Mouse (Mus musculus) forebrain, embryonic 11.5 days (tissue): ENCODE results near the gene Lrrc8a. TPM values are rescaled to one million over a fixed set of nuclear protein-coding genes. Genes with fewer than 3 reads are reported as not detected.

Experiments used
- ATAC-seq: fragments of 200-750 bp; cut with Nextera tagmentation; replicated peaks from 2 replicates; pipeline ENCODE4 v1.8.0; 2017; ENCODE audit warnings: moderate TSS enrichment; ENCODE audit not compliant: low FRiP score
- DNase-seq: peaks from one replicate; pipeline ENCODE4 v3.0.0-alpha.2; 2017; ENCODE audit warnings: low spot score
- H3K27ac ChIP-seq: fragments of 300-500 bp; sonication (generic); 2 replicates; pipeline ENCODE4 v1.5.1; 2014; ENCODE audit warnings: low read depth, low read length
- H3K27me3 ChIP-seq: fragments of 300-500 bp; sonication (generic); 2 replicates; pipeline ENCODE4 v1.6.1; 2014; ENCODE audit warnings: mild to moderate bottlenecking, low read length, mixed read lengths; ENCODE audit not compliant: control insufficient read depth, insufficient read depth
- H3K36me3 ChIP-seq: fragments of 300-500 bp; sonication (generic); 2 replicates; pipeline ENCODE4 v1.6.1; 2014; ENCODE audit warnings: mild to moderate bottlenecking, low read length, moderate library complexity, mixed read lengths; ENCODE audit not compliant: control insufficient read depth, insufficient read depth
- H3K4me1 ChIP-seq: fragments of 300-500 bp; sonication (generic); replicated peaks from 2 replicates; pipeline ENCODE4 v1.6.1; 2014; ENCODE audit warnings: low read length, mixed read lengths; ENCODE audit not compliant: control insufficient read depth, insufficient read depth
- H3K4me2 ChIP-seq: fragments of 300-500 bp; sonication (generic); 2 replicates; pipeline ENCODE4 v1.6.1; 2014; ENCODE audit warnings: low read depth, mild to moderate bottlenecking, low read length, moderate library complexity, mixed read lengths; ENCODE audit not compliant: severe bottlenecking
- H3K4me3 ChIP-seq: fragments of 300-500 bp; sonication (generic); 2 replicates; pipeline ENCODE4 v1.5.1; 2014; ENCODE audit warnings: low read depth, low read length
- H3K9ac ChIP-seq: fragments of 300-500 bp; sonication (generic); 2 replicates; pipeline ENCODE4 v1.6.1; 2014; ENCODE audit warnings: low read length
- H3K9me3 ChIP-seq: fragments of 300-500 bp; sonication (generic); 2 replicates; pipeline ENCODE4 v1.6.1; 2016; ENCODE audit warnings: low read length, mixed read lengths; ENCODE audit not compliant: control insufficient read depth
- WGBS: fragments of 180-500 bp; shearing (Covaris S2); extraction: QIAGEN DNeasy Blood & Tissue Kit; methylation state at CpG from one replicate; pipeline ENCODE4 v1.1.7; 2014; 5-methylcytosine and 5-hydroxymethylcytosine counted together
- polyA plus RNA-seq: library from polyadenylated mRNA; unstranded; fragments of >200 nt; fragmentation: Nextera tagmentation; extraction: Ambion mirVana; gene quantifications from 2 replicates; pipeline ENCODE4 v1.2.1, GENCODE M21; 2014

Gene Lrrc8a
- polyA plus RNA-seq, 1 experiment from 2014 or later = 50.7 TPM

GRCm38 (mm10) chr2:30235593-30235992, 1.9 kb upstream of the Lrrc8a start:
- ATAC-seq = no peak
- no peaks in the 10 kb centered on the region; the same call in 1 of the 2 replicates for H3K36me3 ChIP-seq
- 87% methylated on average over 5 of the region's 5 CpGs for WGBS

GRCm38 (mm10) chr2:30236426-30237198, 903 bp upstream of the Lrrc8a start:
- DNase-seq (no peak), ATAC-seq (0 out of 2 replicates have a peak, but pooled peaks have one; percentile 5)
- Histone ChIP-seq H3K9ac (peak overlapping the region; percentile 74), H3K4me3 (peak overlapping the region; percentile 89), H3K36me3 (peaks cover 3% of the 10 kb centered on the region; the same call in 1 of the 2 replicates), H3K27me3 (no peaks in the 10 kb centered on the region), H3K9me3 (no peaks in the 10 kb centered on the region), H3K4me2 (peak overlapping the region; percentile 80), H3K4me1 (peaks cover 10% of the 10 kb centered on the region; the same call in 1 of the 2 replicates), H3K27ac (peak overlapping the region; percentile 48; the same call in 1 of the 2 replicates)
- 7% methylated on average over 18 of the region's 18 CpGs for WGBS

More at GRCm38 (mm10) chr2:30235593-30235992, 1.9 kb upstream of the Lrrc8a start:
- Histone ChIP-seq H3K4me3 (no peak overlapping the region), H3K9me3 (no peaks in the 10 kb centered on the region), H3K4me1 (peaks cover 10% of the 10 kb centered on the region; the same call in 1 of the 2 replicates), H3K27ac (no peak overlapping the region), H3K9ac (no peak overlapping the region), H3K4me2 (no peak overlapping the region), H3K27me3 (no peaks in the 10 kb centered on the region)
- no peak for DNase-seq

GRCm38 (mm10) chr2:30237881-30238280, 366 bp downstream of the Lrrc8a start:
- WGBS = under 1% methylated on average over 42 of the region's 42 CpGs
- peaks cover 10% of the 10 kb centered on the region; the same call in 1 of the 2 replicates for H3K4me1 ChIP-seq
- no peaks in the 10 kb centered on the region for H3K27me3 ChIP-seq
- H3K9me3 ChIP-seq = no peaks in the 10 kb centered on the region
- peak overlapping the region; percentile 84 for H3K4me2 ChIP-seq
- DNase-seq (peak; percentile 85), ATAC-seq (peak; percentile 88)
- peak overlapping the region; percentile 84 for H3K27ac ChIP-seq
- H3K9ac ChIP-seq = peak overlapping the region; percentile 89
- peaks cover 3% of the 10 kb centered on the region; the same call in 1 of the 2 replicates for H3K36me3 ChIP-seq
- H3K4me3 ChIP-seq = peak overlapping the region; percentile 89

GRCm38 (mm10) chr2:30238906-30239465, 1.5 kb downstream of the Lrrc8a start:
- DNase-seq = no peak
- H3K4me2 ChIP-seq = peak overlapping the region; percentile 84
- no peaks in the 10 kb centered on the region for H3K27me3 ChIP-seq
- no peaks in the 10 kb centered on the region for H3K9me3 ChIP-seq
- H3K27ac ChIP-seq = no peak overlapping the region
- ATAC-seq = no peak
- H3K9ac ChIP-seq = peak overlapping the region; percentile 89
- H3K36me3 ChIP-seq = peaks cover 3% of the 10 kb centered on the region; the same call in 1 of the 2 replicates
- H3K4me1 ChIP-seq = peaks cover 10% of the 10 kb centered on the region; the same call in 1 of the 2 replicates
- WGBS = 74% methylated on average over 3 of the region's 3 CpGs
- peak overlapping the region; percentile 89 for H3K4me3 ChIP-seq

- Histone ChIP-seq H3K27me3 (no peaks in the 10 kb centered on the region), H3K4me2 (no peak overlapping the region), H3K27ac (no peak overlapping the region), H3K4me3 (no peak overlapping the region), H3K9me3 (no peaks in the 10 kb centered on the region), H3K36me3 (peaks cover 3% of the 10 kb centered on the region; the same call in 1 of the 2 replicates), H3K9ac (no peak overlapping the region), H3K4me1 (peaks cover 10% of the 10 kb centered on the region; the same call in 1 of the 2 replicates)
- ATAC-seq = no peak
- DNase-seq = no peak
- 86% methylated on average over 4 of the region's 4 CpGs for WGBS
Measured at GRCm38 (mm10) chr2:30239777-30240176, 2.3 kb downstream of the Lrrc8a start.

GRCm38 (mm10) chr2:30240267-30240666, 2.8 kb downstream of the Lrrc8a start, which contains the start of gene Gm28035:
Gene Gm28035 (plus strand): TSS chr2:30240567.
- Histone ChIP-seq H3K9ac (no peak within 1 kb of the TSS), H3K27me3 (no peaks in the 10 kb centered on the region), H3K4me1 (peaks cover 10% of the 10 kb centered on the region; the same call in 1 of the 2 replicates), H3K4me2 (no peak within 1 kb of the TSS), H3K27ac (no peak within 1 kb of the TSS), H3K4me3 (no peak within 1 kb of the TSS), H3K9me3 (no peaks in the 10 kb centered on the region), H3K36me3 (peaks cover 3% of the 10 kb centered on the region; the same call in 1 of the 2 replicates)
- DNase-seq = no peak
- no peak for ATAC-seq
- WGBS = 84% methylated on average over 2 of the region's 2 CpGs

GRCm38 (mm10) chr2:30242509-30242908, 5.0 kb downstream of the Lrrc8a start:
- Histone ChIP-seq H3K4me2 (no peak overlapping the region), H3K27me3 (no peaks in the 10 kb centered on the region), H3K9me3 (no peaks in the 10 kb centered on the region), H3K36me3 (peaks cover 3% of the 10 kb centered on the region; the same call in 1 of the 2 replicates), H3K4me3 (no peak overlapping the region), H3K9ac (no peak overlapping the region), H3K4me1 (peaks cover 10% of the 10 kb centered on the region; the same call in 1 of the 2 replicates), H3K27ac (no peak overlapping the region)
- 67% methylated on average over 4 of the region's 4 CpGs for WGBS
- ATAC-seq = no peak
- DNase-seq = no peak

- no peak overlapping the region for H3K9ac ChIP-seq
- no peak overlapping the region for H3K4me3 ChIP-seq
- peaks cover 3% of the 10 kb centered on the region; the same call in 1 of the 2 replicates for H3K36me3 ChIP-seq
- DNase-seq (no peak), ATAC-seq (no peak)
- peaks cover 9% of the 10 kb centered on the region; the same call in 1 of the 2 replicates for H3K4me1 ChIP-seq
- no peaks in the 10 kb centered on the region for H3K27me3 ChIP-seq
- no peak overlapping the region for H3K4me2 ChIP-seq
- no peak overlapping the region for H3K27ac ChIP-seq
- WGBS = 94% methylated on average over 4 of the region's 4 CpGs
- no peaks in the 10 kb centered on the region for H3K9me3 ChIP-seq
Measured at GRCm38 (mm10) chr2:30243391-30243790, 5.9 kb downstream of the Lrrc8a start.
